Mouse (Mus musculus): ENCODE data around the gene Kif12.

Gene Kif12

GRCm38 (mm10) chr4:63158961-63159592 lies 12.9 kb downstream of the Kif12 start:
- peak in 1 of 2 experiments; percentile 9 for DNase-seq (ENCODE audit: low read depth in 2 of 2, low spot score in 2 of 2)

GRCm38 (mm10) chr4:63158192-63158591 lies 13.7 kb downstream of the Kif12 start:
- DNase-seq (ENCODE audit: low read depth in 2 of 2, low spot score in 2 of 2), result no peak

- DNase-seq (ENCODE audit: low read depth in 2 of 2, low spot score in 2 of 2), result no peak
Measured at GRCm38 (mm10) chr4:63156726-63157634, 15.0 kb downstream of the Kif12 start.

GRCm38 (mm10) chr4:63155596-63155995 lies 16.3 kb downstream of the Kif12 start:
- DNase-seq (ENCODE audit: low read depth in 2 of 2, low spot score in 2 of 2), result no peak

- DNase-seq (ENCODE audit: low read depth in 2 of 2, low spot score in 2 of 2), result no peak
Measured at GRCm38 (mm10) chr4:63154699-63155098, 17.2 kb downstream of the Kif12 start, which contains the start of gene Ambp. TSS of gene Ambp (minus strand) at chr4:63154799.

GRCm38 (mm10) chr4:63154028-63154427 lies 17.9 kb downstream of the Kif12 start:
- no peak for DNase-seq (ENCODE audit: low read depth in 2 of 2, low spot score in 2 of 2)

GRCm38 (mm10) chr4:63151127-63151526 lies 20.8 kb downstream of the Kif12 start:
- DNase-seq (ENCODE audit: low read depth in 2 of 2, low spot score in 2 of 2), result no peak

- no peak for DNase-seq (ENCODE audit: low read depth in 2 of 2, low spot score in 2 of 2)
Measured at GRCm38 (mm10) chr4:63147268-63147667, 24.7 kb downstream of the Kif12 start.

GRCm38 (mm10) chr4:63129891-63130624 lies 41.9 kb downstream of the Kif12 start:
- no peak for DNase-seq (ENCODE audit: low read depth in 2 of 2, low spot score in 2 of 2)

- DNase-seq (ENCODE audit: low read depth in 2 of 2, low spot score in 2 of 2), result no peak
Measured at GRCm38 (mm10) chr4:63124861-63125466, 47.0 kb downstream of the Kif12 start.

- DNase-seq (ENCODE audit: low read depth in 2 of 2, low spot score in 2 of 2), result peak; percentile 47 to 58
Measured at GRCm38 (mm10) chr4:63118639-63119437, 53.1 kb downstream of the Kif12 start.
